Comparison of ENCODE assay signal across 10 mouse cellular contexts in genomic region chr10:9872143-9872542, GRCm38 (mm10). TPM values are rescaled to one million over a fixed set of nuclear protein-coding genes. Genes with fewer than 3 reads are reported as not detected.
A peak's percentile ranks its signal among the peaks of the same experiment; 100 is the strongest.
DNase-seq lines count a peak whose midpoint lies in the region; ATAC-seq and TF ChIP-seq lines count a peak whose summit lies in the region.
"Had no signal": no experiment of that assay in that cellular context is flagged by ENCODE, and none has a peak within 500 bp of the region (broad histone marks: within the 10 kb centered on the region; RNA-seq: fewer than 3 reads in every experiment).

No protein-coding gene starts in this region.

- H3K4me2 ChIP-seq in lung, postnatal 0 days (replicated peaks; ENCODE audit: low read depth, low read length), result no peak overlapping the region
- H3K4me2 ChIP-seq: liver, embryonic 13.5 days had no signal

- no peaks in the 10 kb centered on the region for H3K9me3 ChIP-seq in lung, postnatal 0 days (ENCODE audit: low read length)
- H3K9me3 ChIP-seq: liver, embryonic 13.5 days had no signal

- no peaks in the 10 kb centered on the region for H3K27me3 ChIP-seq in heart, adult 2 months (ENCODE audit: control insufficient read depth, insufficient read depth, low read length)
- H3K27me3 ChIP-seq in lung, postnatal 0 days (replicated peaks; ENCODE audit: insufficient read depth, low read length), result no peaks in the 10 kb centered on the region
- H3K27me3 ChIP-seq: liver, embryonic 13.5 days had no signal

- peaks cover 2% of the 10 kb centered on the region; the same call in 1 of the 2 replicates for H3K4me1 ChIP-seq in heart, adult 2 months (ENCODE audit: control insufficient read depth, insufficient read depth, low read length)
- no peaks in the 10 kb centered on the region; the same call in 1 of the 2 replicates for H3K4me1 ChIP-seq in lung, postnatal 0 days (ENCODE audit: insufficient read depth, low read depth, low read length)

- no peak for TF ChIP-seq EP300 in heart, adult 2 months (IDR thresholded peaks at IDR 0.05; ENCODE audit: insufficient read depth, low read depth, low read length)
- TF ChIP-seq EP300 in lung, postnatal 0 days (IDR thresholded peaks at IDR 0.05), result no peak

- no peak overlapping the region for H3K4me3 ChIP-seq in heart, adult 2 months
- no peak overlapping the region for H3K4me3 ChIP-seq in lung, postnatal 0 days (ENCODE audit: low read depth, low read length)
- H3K4me3 ChIP-seq: liver, embryonic 13.5 days had no signal

- no peak for DNase-seq in heart, adult 2 months
- no peak for DNase-seq in heart, adult 9 months (ENCODE audit: low spot score in 2 of 2)
- no peak for DNase-seq in lung, postnatal 0 days (ENCODE audit: low spot score)
- DNase-seq in lung, postnatal 10 days, result no peak
- DNase-seq in cerebellum, postnatal 10 days, result peak; percentile 23 to 39
- no peak for DNase-seq in adrenal gland, adult 8-10 months
- DNase-seq: liver, embryonic 13.5 days; right cerebral cortex, postnatal 25 days had no signal

- no peak overlapping the region for H3K27ac ChIP-seq in heart, adult 2 months
- no peak overlapping the region for H3K27ac ChIP-seq in lung, postnatal 0 days (ENCODE audit: low read length)
- H3K27ac ChIP-seq: liver, embryonic 13.5 days had no signal

- TF ChIP-seq CTCF in heart, adult 2 months (IDR thresholded peaks at IDR 0.05), result peak; percentile 38
- peak; percentile 40 for TF ChIP-seq CTCF in lung, postnatal 0 days (IDR thresholded peaks at IDR 0.05)

- ATAC-seq in lung, postnatal 0 days, result no peak
- no peak for ATAC-seq in megakaryocyte, adult 5-6 weeks (ENCODE audit: poor library complexity, severe bottlenecking)
- ATAC-seq in granulocyte monocyte progenitor cell, adult 5-6 weeks (replicated peaks; ENCODE audit: poor library complexity, severe bottlenecking), result no peak

- TF ChIP-seq POLR2A in heart, adult 2 months (IDR thresholded peaks at IDR 0.05; ENCODE audit: insufficient read depth, low read depth, low read length), result no peak

- no peaks in the 10 kb centered on the region for H3K36me3 ChIP-seq in heart, adult 2 months (ENCODE audit: control insufficient read depth, insufficient read depth, low read length)
- no peaks in the 10 kb centered on the region for H3K36me3 ChIP-seq in lung, postnatal 0 days (ENCODE audit: insufficient read depth, low read length)
- H3K36me3 ChIP-seq: liver, embryonic 13.5 days had no signal

- WGBS in heart, adult 2 months, result 50% methylated on average over 2 of the region's 2 CpGs
- 71% methylated on average over 2 of the region's 2 CpGs for WGBS in lung, postnatal 0 days

- intact Hi-C loops in heart, adult 2 months (cut with DNase I), result no loop called here

- H3K79me2 ChIP-seq in heart, adult 2 months (replicated peaks; ENCODE audit: control insufficient read depth, insufficient read depth, low read length), result peaks cover 3% of the 10 kb centered on the region; the same call in 1 of the 2 replicates

- H3K9ac ChIP-seq in heart, adult 2 months (ENCODE audit: low read depth, low read length), result no peak overlapping the region
- no peak overlapping the region for H3K9ac ChIP-seq in lung, postnatal 0 days (replicated peaks; ENCODE audit: low read depth)
- H3K9ac ChIP-seq: liver, embryonic 13.5 days had no signal

RNA-seq across cellular contexts. Expression of gene Stxbp5, which starts 28.7 kb away (rescaled TPM):
- total RNA-seq in heart, adult 2 months (2021), result 10 to 100 TPM; 11.9 to 13.7 TPM
- 8.4 and 10.5 TPM in 2 replicates for polyA plus RNA-seq in heart, adult 2 months (2012; rRNA removed)
- polyA plus RNA-seq in lung, postnatal 0 days (2015; fragmentation: Nextera tagmentation; extraction: Ambion mirVana), result 3.0 and 3.1 TPM in 2 replicates
- 32.6 and 34.5 TPM in 2 replicates for total RNA-seq in megakaryocyte, adult 5-6 weeks (2015)
- total RNA-seq in megakaryocyte, adult 5-6 weeks (2017), result 20.7 and 26.8 TPM in 2 replicates
- total RNA-seq in granulocyte monocyte progenitor cell, adult 5-6 weeks (2014; fragmentation: Nextera tagmentation), result 55.8 and 62.7 TPM in 2 replicates
- 51.3 and 55.9 TPM in 2 replicates for total RNA-seq in granulocyte monocyte progenitor cell, adult 5-6 weeks (2017)
- total RNA-seq in adrenal gland, adult 8-10 months (2022), result 10 to 100 TPM; 29.1 to 43.0 (median 31.7) TPM

Comparison
In these comparisons a context has a peak if more than half of its experiments do, and no peak if none do; other contexts are left out.
1. DNase-seq: peak in cerebellum, postnatal 10 days (2 of 2); none in heart, adult 2 months (0 of 2), heart, adult 9 months (0 of 2), lung, postnatal 0 days (single experiment), lung, postnatal 10 days (single experiment) and adrenal gland, adult 8-10 months (single experiment).